Mouse (Mus musculus): ENCODE data around the gene Sparc.

Sparc gene

DNA sequence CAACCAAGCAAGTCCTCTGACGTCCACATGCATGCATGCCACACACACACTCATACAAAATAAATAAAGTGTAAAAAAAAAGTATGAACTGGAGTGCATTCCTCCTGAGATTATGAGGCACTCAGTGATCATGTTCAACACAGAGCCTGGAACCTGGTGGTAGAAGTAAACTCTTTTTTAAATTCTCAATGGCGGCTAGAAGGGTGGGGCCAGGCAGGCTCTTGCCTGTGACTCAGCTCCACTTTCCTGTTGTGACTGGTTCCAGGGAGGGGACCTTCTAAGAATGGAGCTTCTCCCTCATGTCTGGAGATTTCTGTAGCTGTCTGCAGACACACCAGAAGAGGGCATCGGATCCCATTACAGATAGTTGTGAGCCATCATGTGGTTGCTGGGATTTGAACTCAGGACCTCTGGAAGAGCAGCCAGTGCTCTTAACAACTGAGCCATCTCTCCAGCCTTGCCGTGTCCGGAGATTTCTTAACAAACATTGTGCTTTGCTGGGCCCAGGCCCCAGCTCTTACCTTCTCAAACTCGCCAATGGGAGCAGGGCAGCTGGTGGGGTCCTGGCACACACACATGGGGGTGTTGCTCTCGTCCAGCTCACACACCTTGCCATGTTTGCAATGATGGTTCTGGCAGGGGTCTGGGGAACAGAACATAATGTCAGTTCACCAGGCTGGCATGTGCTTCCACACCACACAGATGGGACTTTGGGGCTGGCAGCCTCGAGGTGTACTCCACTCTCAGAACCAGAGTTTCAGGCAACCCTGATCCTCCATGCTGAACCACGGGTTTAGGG, 18.1 kb downstream of the Sparc start:
- DNase-seq, result no peak

DNA sequence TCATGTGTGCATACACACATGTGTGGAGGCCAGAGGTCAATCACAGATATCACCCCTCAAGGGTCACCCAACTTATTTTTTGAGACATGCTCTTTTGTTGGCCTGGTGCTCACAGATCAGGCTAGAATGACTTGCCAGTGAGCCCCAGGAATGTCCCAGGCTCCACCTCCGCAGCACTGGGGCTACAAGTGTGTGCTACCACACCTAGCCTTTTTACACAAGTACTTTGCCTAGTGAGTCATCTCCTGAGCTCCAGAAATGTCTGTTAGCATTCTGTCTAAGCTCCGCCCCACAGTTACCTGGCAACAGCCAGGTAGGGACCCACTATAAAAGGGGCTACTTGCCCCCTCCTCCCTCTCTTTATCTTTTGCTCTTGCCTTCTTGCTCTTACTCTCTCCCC, 22.1 kb downstream of the Sparc start:
- no peak for DNase-seq

DNA sequence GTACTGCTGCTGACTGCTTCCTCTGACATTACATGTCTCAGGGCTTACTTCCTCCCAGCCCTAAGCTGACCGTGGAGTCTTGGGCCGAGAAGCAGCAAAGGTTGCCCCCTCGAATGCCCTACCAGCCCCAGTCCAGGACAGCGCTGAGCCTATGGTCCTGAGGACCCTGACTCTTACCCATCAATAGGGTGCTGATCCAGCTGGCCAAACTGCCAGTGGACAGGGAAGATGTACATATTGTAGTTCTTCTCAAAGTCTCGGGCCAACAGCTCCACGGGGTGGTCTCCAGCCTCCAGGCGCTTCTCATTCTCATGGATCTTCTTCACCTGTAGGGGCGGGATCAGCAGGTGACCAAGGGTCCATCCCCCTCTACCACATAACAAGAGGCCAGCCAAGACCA, 24.6 kb downstream of the Sparc start:
- DNase-seq, result no peak

DNA sequence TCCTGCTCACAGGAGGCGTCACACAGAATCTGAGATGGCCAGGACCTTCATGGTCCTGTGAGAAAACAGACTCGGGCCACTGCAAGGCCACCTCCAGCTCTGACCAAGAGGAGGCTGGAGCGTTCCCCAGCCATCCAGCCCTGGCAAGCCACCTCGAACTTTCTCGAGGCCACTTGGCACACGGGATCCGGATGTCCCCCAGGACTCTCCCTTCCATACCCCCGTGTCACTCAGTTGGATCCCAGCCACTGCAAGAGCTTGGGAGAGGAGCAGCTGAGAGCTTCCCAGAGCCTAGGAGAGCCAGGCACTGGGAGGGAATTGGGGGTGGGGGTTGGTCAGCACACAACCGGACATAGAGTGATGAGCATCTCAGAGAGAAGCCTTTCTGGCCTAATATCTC, 25.5 kb downstream of the Sparc start:
- peak in 1 of 2 experiments; percentile 43 for DNase-seq

DNA sequence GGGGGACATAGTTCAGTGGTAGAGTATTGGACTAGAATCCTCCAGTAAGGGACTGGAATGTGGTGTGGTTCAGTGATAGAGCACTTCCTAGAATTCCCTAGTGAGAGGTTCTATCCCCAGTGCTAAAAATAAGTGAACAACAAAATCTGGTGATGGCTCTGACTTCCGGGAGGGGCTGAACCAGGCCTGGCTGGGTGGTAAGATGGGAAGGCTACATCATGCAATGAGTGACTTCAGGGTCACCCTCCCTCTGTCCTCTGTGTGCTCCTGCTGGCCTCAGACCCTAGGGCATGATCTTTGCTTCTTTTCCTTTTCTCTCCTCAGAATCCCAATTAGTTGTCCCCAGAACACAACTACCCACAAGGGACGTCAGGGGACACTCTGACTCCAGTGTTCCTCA, 25.9 kb downstream of the Sparc start:
- DNase-seq, result no peak

DNA sequence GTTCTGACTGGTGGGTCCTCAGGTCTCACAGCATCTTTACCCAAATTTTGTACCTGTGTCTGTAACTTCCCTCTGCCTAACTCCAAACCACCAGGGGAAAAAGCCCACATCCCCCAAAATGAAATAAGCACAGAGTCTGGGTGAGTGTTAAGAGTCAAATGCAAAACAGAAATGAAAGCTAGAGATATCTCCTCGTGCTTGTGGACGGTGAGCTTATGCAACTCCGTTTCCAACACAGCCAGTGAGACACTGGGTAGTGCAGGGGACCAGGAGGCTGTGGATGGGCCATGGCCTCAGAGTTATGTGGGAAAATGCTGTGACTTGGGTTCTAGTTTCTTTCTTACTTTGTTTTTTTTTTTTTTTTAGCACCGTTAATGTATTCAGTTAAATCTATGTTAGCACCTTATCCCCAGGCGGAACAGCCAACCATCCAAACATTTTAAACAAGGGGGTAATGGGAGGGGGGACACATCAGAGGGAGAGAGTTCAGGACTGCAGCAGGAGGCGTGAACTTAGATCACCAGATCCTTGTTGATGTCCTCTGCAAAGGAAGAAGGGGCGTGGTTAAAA, 27.8 kb downstream of the Sparc start:
- DNase-seq, result no peak

DNA sequence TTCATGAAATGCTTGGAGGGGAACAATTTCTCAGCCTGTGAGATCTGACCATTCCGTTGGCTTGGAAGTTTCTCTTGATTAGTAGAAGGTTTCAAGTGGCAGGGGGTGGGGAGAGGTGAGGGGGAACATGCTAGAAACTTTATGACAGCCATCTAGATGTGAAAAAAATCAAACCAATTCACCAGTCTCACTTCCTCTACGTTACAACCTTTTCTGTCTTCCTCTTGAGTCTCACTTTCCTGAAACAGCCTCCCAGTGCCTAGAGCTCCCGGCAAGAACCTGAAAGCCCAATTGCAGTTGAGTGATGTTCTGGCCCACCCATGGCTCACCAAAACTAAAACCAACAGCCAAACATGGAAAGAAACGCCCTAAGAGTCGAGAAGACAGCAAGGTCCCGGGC, 28.4 kb downstream of the Sparc start:
- no peak for DNase-seq

DNA sequence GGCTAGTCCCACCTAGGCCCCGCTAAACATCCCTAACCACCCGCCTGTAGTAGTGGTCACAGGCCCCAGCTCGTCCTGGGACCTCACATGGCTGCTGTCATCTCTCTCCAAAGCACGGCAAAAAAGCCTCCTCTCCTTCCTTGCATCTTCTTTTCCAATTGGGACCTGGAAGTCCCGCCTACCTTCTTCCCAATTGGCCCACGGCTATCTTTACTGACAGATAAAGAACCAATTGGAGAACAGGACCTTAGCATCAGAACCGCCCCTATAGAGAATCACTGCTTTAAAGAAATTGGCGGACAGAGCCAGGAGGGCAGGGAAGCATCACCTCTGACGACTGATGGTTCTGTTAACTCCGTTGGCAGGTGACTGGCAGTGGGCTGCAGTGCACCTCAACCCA, 30.5 kb downstream of the Sparc start:
- peak; percentile 40 to 49 for DNase-seq

DNA sequence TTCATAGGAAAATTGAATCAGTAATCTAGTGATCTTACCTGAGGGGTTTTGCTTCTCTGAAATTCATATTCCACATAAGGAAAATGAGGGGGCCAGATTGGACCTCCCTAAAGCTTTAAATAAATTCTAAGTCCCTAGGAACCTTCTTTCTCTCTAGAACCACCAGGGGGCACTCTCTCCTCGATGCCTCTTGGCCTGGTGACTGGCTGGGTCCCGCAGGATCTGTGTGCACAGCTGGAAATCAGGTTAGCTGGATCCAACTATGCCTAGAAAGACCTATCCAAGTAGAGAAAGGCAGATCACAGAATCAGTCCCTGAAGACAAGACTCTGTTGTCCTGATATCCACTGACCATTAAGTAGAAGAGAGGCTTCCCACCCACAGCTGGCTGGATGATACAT, 33.2 kb downstream of the Sparc start:
- DNase-seq, result peak; percentile 70 to 75

DNA sequence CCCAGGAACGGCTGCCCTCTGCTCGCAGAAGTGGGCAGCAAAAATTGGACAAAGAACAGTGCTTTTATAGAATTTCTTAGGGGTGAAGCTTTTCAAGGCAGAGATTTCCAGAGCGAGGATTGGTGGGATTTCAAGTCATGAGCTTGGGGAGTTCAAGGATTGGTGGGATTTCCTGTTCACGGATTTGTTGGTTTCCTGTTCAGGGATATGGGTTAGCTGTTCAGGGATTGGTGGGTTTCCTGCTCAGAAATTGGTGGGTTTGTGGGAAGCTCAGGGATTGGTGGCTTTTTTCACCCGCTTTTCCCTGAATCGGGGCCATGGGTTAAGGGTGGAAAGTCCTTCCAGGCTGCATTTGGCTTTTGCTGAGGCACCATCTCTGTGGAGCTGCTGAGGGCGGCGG, 35.4 kb downstream of the Sparc start:
- DNase-seq, result no peak

DNA sequence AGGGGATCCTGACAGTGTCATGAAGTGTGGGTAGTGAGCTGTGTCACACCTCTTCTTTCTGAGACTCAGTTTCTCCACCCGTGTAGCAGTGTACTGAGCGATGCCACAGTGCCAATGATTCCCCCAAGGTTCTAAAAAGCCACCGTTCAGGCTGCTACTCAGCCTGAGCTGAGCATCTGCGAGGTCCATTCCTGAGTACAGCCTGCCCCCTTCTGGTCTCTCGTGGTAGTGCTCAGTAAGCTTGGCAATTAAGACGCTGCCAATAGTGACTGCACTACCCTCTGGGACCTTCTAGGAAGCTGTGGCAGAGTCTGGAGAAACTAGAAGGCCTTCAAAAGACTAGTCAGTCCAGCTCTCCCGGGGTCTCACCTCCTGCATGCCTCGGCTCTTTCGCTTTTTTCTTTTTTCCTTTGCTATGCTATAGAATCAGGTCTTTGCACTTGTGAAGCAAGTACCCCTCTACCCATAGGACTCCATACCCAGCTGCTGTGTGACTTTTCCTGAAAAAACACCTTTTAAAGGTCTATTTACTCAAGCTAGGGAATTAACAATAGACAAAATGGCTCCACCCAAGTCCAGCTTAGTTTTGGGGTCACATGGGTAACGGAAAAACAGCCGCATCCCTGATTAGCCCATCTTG, 36.4 kb downstream of the Sparc start:
- peak; percentile 97 to 98 for DNase-seq

DNA sequence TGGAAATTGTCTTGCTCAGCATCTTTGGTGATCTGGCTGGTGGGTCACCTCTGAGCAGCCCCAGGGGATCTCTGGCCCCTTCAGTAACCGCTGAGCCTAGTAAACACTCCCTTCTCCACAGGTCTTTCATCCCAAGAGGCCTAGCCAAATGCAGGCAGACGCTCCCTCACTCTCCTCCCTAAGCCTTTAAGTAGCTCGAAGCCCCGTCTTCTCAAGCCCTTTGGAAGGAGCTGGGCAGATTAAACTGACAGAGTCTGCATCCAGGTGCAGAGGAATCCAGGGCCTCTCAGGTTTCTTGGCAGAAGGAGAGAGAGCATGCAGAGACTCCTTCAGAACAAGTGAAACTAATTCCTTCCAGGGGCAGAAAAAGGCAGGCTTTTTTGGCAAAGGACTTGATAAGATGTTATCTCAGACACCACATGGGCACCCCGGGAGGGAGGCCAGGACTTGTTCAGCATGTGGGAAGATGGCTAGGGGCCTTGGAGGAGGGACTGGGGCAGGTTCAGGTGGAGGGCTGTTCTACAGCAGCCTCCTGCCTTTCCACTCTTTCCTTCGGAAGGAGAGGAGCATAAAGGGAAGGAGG, 39.4 kb downstream of the Sparc start:
- peak; percentile 43 to 55 for DNase-seq

DNA sequence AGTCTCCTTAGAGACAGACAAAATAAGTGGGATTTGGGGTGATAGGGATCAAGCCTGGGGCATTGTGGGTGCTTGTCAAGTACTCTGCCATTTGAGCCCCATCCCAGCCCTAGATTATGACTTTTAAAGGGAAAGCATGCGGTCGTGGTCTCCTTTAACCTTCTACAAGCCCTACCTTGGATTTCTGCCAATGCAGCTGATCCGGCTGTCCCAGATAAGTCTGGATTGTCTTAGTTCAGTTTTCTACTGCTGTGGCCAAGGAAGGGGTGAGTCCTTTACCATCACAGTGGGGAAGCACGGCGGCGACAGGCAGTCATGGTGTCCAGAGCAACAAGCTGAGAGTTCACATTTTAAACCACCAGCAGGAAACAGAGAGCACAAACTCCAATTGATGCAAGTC, 42.1 kb downstream of the Sparc start:
- no peak for DNase-seq

DNA sequence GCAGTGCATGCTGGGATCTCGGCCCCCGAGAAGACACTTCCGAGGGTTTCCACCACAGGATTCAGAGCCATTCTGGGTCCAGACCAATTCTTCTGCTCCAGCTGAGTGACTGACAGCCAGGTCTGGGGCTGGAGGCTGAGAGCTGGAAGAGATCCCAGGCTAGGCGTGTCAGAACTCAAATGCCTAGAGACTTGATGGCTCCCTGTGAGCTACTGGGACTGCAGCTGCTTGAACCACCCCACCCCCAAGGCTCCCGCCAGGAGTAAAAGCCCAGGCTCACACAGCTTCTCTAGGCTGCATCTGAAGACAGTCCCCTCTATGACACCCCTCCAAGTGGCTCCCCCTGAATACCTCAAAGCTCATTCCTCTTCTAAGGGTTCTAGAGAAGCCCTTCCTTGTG, 44.6 kb downstream of the Sparc start:
- DNase-seq, result peak in 1 of 2 experiments; percentile 57

DNA sequence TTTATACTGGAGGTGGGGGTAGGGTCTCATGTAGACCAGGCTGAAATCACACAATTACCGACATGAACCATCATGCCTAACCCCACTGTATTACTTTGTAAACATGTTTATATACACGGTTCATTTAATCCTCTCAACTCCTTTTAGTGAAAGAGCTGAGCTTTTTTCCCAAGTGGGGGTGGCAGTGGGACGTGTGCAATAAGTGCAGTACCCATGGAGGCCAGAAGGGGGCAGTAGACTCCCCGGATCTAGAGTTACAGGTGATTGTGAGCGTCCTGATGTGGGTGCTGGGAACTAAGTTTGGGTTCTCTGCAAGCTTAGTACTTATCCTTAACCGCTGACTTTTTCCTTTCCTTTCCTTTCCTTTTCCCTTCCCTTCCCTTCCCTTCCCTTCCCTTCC, 49.1 kb downstream of the Sparc start:
- no peak for DNase-seq

DNA sequence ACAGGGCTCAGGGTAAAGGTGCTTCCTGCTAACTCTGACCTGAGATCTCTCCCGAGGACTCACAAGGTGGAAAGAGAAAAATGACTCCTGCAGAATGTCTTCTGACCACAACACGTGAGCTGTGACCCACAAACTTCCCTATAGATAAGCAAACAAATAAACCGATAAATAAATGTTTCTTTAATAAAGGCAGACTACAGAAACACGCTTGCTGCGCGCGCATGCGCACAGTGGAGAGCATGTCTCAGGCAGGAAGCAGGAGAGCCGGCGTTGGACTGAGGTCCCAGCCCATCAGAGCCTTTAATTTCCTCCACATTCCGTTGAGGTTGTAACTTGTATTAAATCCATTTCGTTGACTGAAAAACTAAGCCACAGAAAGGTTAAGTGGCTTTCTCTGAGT, 49.6 kb downstream of the Sparc start:
- no peak for DNase-seq

DNA sequence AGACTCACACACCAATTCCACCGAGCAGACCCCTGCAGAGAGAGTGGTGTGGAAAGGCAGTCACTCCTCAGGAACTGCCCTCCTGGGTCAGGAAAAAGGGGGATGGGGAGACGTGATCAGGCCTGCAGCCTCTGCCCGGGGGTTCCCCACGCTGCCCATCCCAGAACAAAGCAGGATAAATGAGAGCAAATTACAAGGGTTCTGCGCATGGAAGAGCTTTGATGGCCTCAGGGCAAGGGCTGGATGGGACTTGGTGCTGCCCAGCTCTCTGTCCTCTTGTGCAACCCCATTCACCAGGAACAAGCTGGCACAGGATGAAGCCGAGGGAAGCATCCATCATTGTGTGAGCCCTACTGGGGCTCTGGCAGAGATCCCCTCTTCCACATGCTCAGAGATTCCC, 51.0 kb downstream of the Sparc start:
- DNase-seq, result no peak

DNA sequence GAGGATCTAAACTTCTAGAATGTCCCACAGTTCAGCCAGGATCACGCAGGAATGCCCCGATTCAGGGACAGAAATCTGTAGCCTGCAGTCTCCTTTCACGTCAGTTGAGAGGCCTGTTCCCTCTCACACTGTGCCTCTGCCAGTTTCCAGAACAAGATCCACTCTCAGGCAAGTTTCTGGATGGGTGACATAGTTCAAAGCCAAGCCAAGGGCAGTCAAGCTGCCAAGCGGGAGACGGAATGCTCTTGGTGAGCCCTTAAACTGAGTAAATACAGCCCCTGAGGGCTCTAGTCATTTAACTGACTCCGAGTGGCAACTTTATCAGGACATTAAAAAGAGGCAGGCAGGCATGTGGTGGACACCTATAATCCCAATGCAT, 53.9 kb downstream of the Sparc start:
- no peak for DNase-seq

DNA sequence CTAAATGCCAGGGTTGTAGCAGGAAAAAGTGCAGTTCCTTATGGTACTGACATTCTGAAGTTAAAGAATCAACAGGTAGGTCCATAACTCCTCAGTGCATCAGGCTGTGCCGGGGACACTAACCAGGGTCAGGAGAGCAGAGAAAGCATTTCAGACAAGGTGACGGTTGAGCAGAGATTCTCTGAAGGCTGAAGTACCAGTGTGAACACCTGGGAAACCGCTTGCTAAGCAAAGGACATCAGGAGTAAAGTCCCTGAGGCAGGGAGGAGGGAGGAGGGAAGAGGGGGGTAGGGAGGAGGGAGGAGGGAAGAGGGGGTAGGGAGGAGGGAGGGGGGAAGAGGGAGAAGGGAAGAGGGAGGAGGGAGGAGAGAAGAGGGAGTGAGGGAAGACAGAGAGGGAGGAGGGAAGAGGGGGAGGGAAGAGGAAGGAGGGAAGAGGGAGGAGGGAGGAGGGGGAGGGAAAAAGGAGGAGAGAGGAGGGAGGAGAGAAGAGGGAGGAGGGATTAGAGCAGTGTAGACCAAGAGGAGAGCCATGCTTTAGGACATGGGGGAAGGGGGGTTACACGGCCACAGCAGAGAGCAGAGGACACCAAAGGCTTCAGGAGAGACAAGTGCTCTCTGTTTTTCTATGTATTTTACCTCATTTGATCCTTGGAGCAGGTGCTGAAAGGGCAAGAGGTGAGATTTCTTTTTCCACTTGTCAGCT, 54.4 kb downstream of the Sparc start:
- DNase-seq, result no peak

DNA sequence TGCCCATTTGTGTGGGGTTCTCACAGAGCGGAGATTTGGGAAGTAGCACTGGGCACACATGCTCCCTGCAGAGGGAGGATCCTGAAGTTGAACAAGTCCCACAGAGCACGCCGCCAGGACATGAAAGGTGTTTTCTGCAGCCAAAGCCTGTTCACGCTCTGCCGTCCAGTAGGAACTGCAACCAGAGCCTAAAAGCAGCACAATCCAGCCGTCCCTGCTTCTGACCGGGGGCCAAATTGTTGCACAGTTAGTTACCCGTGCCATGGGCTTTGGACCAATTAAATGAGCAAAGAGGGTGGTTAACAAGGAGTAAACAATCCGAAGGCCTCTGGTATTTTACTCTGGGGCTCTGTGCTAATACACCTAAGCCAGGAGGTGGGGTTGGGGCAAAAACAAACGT, 55.2 kb downstream of the Sparc start:
- no peak for DNase-seq

DNA sequence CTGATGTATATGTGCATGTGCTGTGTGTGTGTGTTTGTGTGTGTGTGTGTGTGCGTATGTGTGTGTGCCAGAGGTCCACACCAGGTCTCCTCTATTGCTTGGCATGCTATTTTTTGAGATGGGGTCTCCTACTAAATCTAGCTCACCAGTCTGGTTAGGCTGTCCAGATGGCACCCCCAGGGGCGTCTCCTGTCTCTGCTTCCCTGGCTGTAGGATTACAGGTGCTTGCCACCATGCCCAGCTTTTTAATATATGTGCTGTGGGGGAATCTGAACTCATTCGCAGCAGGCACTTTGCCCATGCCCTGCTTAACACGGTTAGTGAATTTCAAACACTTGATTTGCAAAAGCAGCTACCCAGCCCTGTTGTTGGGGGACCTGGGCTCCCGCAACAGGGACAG, 57.1 kb downstream of the Sparc start:
- no peak for DNase-seq

DNA sequence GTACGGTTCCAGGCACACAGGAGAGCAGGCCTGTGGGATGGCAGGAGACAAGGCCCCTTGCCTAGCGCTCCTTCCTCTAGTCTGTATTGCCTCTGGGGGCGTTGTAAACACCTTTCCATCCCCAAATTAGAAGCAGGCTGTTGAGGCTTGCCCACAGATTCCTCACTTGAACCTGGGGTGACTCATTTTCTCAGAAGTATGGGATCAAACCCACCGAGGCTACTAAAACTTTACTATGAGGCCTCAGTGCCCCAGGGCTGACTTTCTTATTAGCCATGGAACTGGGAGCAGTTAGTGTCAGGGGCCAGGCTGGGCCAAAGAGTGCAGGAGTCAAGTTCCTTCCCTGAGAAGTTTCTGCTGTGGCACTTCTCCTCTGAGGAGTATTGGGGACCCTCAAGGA, 57.7 kb downstream of the Sparc start:
- no peak for DNase-seq

DNA sequence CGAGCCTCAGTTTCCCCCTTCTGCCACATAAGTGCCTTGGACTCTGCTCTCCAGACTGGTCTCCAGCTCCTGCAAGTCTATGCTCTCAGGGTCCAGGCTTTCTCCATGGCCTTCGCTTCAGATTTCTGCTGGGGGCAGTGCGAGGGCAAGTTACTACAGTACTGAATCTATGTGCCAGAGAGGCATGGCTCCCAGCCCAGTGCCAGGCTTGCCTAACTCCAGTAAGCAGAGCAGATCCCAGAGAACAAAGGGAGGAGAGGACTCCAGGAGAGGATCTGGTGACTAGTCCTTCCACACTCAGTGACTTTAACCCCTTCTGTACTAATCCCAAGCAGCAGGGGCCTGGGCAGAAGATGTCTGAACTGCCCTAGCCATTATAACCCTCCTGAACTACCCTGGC, 58.3 kb downstream of the Sparc start:
- DNase-seq, result peak; percentile 67 to 73

Measured in cerebellum, postnatal 14 days (tissue).